Mouse (Mus musculus) c-Kit-negative CD71-positive TER-119-positive erythroid progenitor cells, embryonic 14.5 days (primary cell): ENCODE measurements around the gene Vmn1r131.
"Not testable (repeated sequence)": the region's sequence is repeated elsewhere in the genome, so short reads cannot be mapped to it uniquely, and the experiment has no call there.

Source experiments
- DNase-seq: peaks from one replicate; pipeline ENCODE4 v3.0.0-alpha.2; 2013; ENCODE audit warnings: low read depth, low spot score

The Vmn1r131 gene

GRCm38 (mm10) chr7:21545990-21546389, at the start of gene Vmn1r131:
Vmn1r131 (minus strand) TSS chr7:21546090.
- DNase-seq, result not testable (repeated sequence)

GRCm38 (mm10) chr7:21511480-21511879, 34.4 kb downstream of the Vmn1r131 start, which contains the start of gene Vmn1r130:
Vmn1r130 (plus strand) TSS chr7:21511780.
- DNase-seq, result not testable (repeated sequence)
